Mouse (Mus musculus): ENCODE measurements around the gene Tmod2.
A peak's percentile ranks its signal among the peaks of the same experiment; 100 is the strongest.
"Not testable (repeated sequence)": the region's sequence is repeated elsewhere in the genome, so short reads cannot be mapped to it uniquely, and the experiment has no call there.

Gene Tmod2

GRCm38 (mm10) chr9:75549010-75549409 lies 62.1 kb downstream of the Tmod2 start:
- no peak for DNase-seq

DNA sequence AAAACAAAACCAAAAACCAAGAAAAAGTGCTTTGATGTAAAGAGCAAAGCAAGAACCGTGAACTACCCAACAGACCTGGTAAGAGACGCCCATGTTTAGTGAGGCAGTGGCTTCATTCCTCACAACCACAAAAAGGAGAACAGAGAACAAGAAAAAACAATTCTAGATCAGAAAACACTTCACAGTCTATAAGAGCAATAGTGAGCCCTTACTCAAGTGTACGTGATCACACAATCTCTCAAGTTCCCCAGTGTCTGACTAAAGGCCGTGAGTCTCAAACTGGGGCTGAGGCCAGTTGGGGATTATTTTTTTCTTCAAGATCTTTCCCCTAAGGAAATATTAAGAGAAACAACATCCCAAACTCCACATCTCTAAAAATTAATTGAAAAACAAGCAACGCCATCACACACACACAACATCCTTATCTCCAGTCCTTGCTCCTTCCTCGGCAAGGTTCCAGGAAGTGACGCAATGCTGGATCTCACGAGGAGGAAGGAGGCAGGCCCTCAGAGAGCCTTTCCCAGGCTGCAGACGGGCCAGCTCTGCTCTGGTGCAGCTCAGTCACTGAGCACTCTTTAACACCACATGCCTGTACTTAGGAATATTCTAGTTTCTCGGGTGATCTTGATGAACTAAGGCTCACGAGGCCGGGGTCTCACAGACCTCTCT lies 64.1 kb downstream of the Tmod2 start:
- no peak for DNase-seq

- no peak for DNase-seq
Measured at GRCm38 (mm10) chr9:75545514-75545913, 65.6 kb downstream of the Tmod2 start.

- DNase-seq: peak; percentile 38 to 40
Measured at GRCm38 (mm10) chr9:75541497-75541896, 69.6 kb downstream of the Tmod2 start.

DNA sequence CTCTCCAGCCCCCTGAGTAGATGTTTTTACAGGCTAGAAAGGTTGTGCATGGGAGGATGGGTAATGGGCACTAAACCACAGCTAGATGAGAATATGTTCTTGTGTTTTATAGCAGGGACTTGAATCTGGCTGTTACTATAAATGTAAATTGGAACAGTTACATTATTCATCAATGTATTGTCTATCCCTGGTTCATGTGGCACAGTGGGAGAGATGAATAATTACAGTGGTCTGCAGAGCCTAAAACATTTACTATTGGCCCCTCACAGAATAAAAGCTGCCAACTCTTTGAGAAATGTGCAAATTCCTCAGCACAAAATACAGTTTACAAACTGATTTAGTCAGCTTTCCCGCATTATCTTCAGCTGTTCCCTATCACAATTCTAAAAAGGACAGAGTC lies 74.7 kb downstream of the Tmod2 start:
- no peak for DNase-seq

- DNase-seq: no peak
Measured at GRCm38 (mm10) chr9:75534431-75534962, 76.6 kb downstream of the Tmod2 start.

- DNase-seq: not testable (repeated sequence)
Measured at GRCm38 (mm10) chr9:75532989-75533388, 78.1 kb downstream of the Tmod2 start.

DNA sequence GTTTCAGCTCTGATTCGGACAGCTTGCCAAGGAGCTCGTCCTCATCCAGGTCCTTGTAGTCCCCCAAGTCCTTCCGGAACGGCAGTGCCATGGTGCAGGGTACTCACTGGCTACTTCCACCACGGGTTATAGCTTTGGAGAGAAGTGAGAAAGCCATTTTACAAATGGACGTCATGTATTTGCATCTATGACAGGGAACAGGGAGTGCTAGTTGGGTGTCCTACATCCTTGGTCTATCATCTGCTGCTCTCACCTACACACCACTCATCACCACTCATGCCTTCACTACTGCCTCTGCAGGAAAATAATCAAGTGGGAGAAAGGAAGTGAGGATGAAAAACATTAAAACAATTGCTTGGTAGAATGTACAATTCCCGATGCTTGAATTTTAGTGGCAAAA lies 78.7 kb downstream of the Tmod2 start:
- no peak for DNase-seq

DNA sequence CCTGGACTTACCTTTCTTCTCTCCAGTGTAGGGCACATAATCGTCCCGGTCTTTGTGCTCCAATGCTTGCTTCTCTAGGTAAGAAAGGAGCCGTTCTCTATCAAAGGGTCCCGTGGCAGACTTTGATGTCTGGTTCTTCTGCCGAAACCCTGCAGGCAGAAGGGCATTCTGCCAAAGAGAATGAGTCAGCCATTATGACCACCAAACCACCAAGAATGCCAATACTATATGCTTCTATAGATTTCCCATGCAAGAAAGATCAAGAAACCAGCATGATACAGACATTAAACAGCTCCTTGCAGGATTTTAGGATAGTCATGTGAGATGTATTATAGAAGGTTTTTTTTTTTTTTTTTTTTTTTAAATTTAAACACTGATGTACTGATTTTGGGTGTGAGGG lies 81.8 kb downstream of the Tmod2 start:
- no peak for DNase-seq

DNA sequence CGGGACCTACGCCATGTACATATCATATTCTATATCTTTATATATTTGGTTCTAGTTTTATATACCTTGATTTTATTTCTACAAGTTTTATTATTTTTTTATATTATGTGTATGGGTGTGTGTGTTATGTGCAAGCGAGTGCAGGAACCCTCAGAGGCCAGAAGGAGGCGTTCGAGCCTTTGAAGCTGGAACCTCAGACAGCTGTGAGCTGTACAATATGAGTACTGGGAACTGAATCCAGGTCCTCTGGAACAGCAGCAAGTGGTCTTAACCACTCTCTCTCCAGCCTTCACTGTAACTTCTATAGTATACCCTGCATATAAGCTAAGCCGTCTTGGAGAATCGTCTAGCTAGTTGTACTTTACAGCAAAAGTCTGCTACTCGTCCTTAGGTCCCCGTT lies 83.0 kb downstream of the Tmod2 start:
- DNase-seq: no peak

DNA sequence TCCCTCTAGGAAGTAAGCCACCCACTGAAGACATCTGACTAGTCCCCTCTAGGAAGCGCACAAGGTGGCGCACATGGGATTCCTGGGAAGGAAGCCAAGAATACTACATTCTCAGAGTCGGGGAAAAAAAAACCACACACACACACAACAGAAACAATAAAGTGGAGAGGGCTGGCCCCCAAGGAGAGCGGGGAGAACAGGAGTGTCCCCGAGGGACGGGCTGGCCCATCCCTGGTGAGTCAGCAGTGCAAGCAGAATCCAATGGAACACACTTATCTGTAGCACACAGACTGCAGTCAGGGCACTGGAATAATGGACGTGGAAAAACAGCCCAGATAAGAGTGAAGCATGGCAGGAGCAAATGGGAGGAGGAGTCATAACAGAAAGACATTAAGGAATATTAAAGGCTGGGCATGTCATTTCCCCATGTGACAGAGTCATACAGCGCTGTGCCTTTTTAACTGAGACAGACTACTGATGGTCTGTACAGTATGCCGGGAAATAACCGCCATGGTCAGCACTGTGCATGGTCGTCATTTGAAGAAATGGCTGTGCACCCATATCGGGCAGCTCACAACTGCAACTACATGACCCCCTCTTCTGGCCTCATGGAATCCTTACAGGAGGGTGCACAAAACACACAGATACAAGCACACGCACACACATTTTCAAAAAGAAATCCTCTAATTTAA lies 83.6 kb downstream of the Tmod2 start:
- DNase-seq: no peak

DNA sequence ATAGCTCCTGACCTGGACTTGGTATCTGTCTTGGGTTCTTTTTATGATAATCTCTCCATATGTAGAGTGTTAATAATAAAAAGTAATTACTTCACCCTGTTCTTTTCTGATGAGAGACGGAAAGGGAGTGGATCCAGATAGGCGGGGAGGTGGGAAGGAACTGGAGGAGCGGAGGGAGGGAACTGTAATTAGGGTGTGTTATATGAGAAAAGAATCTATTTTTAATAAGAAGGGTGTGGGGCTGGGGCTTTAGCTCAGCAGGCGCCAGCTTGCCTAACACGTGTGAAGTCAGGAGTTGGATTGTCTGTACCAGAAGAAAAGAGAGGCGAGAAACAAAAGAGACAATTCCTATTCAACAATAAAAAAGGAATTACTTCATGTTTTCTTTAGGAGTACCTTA lies 87.5 kb downstream of the Tmod2 start:
- no peak for DNase-seq

DNA sequence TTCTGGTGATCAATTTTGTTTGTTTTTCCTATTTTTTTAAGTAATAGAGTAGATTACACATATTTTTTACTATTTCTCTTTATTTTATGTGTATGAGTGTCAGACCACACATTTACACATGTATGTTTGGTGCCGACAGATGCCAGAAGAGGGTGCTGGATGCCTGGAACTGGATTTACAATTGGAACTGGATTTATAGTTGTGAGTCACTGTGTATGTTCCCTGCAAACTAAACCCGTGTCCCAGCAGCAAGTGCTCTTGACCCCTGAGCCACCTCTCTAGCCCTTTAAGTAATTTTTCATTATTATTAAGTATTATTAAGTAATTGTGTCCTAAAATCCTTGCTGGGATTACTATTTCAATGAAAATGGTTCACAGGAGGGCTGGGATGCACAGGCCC lies 88.9 kb downstream of the Tmod2 start:
- DNase-seq: no peak

GRCm38 (mm10) chr9:75521788-75522187 lies 89.3 kb downstream of the Tmod2 start:
- DNase-seq: peak; percentile 56 to 62

DNA sequence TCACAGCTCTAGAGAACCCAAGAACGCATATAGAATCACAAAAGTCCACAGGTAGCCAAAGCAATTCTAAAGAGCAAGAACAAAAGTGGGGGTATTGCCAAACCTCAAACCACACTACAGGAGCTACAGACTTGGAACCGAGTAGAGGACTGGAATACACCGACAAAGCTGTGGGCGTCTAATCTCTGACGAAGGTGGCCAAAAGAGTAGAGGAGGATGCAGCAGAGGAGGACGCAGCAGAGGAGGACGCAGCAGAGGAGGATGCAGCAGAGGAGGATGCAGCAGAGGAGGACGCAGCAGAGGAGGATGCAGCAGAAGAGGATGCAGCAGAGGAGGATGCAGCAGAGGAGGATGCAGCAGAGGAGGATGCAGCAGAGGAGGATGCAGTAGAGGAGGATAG lies 90.2 kb downstream of the Tmod2 start:
- DNase-seq: no peak

GRCm38 (mm10) chr9:75517751-75518150 lies 93.4 kb downstream of the Tmod2 start:
- DNase-seq: no peak

Data from thymus, postnatal 36 days (tissue).